Mouse (Mus musculus) right cerebral cortex, postnatal 36 days (tissue): ENCODE measurements at regions not wholly inside any gene's neighbourhood (a gene's known extent, or its start where the extent isn't known, plus 50 kb on each side); places are given as distances from the start of the nearest gene placed in this dataset.
"Not testable (repeated sequence)": the region's sequence is repeated elsewhere in the genome, so short reads cannot be mapped to it uniquely, and the experiment has no call there.

Source experiments
- DNase-seq, 2 experiments: peaks; one replicate each; pipeline ENCODE4 v3.0.0; 2022; ENCODE audit warnings: low spot score in 2 of 2, mixed read lengths in 1 of 2

DNA sequence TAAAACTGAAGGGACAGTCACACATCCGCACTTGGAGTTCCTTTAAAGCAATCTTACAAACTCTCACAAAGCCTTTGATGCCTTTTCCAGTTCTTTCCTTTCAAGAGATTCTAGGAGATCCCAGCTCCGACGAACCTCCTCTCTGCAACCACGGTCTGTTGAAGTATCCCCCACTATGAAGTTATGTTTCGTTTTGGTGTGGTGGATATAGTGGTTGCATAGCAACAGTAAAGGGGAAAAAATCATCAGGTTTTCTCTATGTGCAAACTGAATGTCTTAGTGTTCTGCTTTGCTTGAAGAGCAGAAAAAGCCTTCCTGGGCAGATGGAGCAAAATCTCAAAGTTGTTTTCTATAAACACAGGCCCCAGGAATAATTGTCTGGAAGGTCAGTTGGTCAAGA lies 147.4 kb upstream of the Dlgap1 start:
- DNase-seq = no peak

DNA sequence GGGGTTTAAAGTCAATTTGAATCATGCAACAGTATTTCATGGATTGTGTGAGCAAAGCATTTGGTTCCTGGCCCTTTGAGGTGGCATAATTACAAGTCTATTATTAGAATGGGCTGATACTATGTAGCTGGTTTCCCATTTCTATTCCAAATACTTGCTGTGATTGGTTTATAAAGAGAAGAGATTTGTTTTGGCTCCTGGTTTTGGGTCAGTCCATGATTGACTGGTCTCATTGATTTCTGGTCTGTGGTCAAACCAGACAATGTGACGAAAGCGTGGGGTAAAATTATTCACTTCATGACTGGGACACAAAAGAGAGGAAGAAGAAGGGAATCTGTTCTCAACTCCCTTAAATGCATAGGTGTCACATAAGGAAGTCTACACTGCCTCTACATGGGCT lies 147.0 kb upstream of the Dlgap1 start:
- no peak for DNase-seq

DNA sequence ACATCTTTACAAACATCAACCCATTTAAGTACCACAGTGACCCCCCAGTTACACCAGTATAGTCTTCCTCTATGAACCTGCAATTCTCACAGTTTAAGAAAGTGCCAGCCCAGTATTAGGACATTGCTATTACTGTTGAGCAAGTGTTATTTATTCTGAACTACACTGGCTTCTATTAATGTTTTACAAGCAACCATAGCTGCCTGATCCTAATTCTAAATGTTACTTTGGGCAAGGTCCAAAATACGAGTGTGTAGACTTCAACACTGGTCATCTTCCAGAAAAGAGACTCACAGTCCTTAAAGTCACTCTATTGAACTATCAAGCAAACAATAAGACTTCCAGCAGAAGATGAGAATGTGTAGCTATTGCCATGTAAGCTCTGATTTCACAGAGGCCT lies 146.0 kb upstream of the Dlgap1 start:
- DNase-seq = no peak

DNA sequence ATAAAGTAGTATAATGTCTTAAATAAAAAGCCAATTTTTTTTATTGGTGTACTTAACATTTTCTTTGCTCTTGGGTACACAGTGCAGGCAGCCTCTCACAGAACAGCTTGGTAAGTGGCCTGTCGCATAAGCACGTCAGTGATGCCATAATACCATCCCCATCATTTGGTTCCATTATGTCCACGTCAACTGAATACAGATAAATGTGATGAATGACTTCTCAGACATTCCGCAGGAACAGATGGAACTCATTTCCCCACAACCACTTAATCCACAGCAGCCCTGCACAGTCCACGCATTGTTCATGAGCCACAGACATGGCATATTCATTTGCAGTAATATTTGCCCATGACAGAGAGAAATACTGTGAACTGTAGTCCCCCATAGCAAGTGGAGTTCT lies 127.6 kb upstream of the Dlgap1 start:
- no peak for DNase-seq

DNA sequence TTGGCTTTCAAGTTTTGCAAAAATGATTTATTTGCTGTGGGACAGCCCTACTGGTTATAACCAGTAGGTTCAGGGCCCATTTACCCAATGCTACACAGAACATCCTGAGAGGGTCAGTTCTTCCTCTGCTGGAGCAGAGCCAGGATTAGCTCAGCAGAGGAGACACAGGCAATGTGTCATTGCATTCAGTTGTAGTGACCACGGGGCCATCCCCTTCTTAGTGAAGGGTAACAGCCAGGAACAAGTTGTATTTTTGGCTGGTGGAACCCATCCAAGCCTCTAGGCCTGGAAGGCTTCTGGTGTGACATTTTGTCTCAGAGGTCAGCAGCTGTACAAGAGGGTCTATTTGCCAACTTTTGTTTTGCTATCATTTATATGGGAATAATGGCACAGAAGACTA lies 120.6 kb upstream of the Dlgap1 start:
- DNase-seq = no peak

DNA sequence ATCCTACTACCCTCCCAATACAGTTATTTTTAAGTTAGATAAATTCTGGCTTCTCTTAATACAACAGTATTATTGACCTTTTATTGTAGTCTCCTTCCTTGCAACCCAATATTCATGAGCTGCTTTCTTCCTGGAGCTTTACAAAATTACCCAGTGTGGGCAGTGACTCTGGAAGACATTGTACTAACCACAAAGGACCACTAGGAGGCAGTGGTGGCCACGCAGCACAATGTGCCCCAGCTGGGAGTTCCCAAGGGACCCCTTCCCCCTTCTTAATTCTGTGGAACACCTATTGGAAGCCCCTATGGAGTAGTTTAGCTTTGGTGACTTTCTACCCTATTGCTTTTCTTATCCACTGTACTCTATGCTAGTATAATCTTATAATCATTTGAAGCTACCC lies 118.8 kb upstream of the Dlgap1 start:
- DNase-seq = no peak

DNA sequence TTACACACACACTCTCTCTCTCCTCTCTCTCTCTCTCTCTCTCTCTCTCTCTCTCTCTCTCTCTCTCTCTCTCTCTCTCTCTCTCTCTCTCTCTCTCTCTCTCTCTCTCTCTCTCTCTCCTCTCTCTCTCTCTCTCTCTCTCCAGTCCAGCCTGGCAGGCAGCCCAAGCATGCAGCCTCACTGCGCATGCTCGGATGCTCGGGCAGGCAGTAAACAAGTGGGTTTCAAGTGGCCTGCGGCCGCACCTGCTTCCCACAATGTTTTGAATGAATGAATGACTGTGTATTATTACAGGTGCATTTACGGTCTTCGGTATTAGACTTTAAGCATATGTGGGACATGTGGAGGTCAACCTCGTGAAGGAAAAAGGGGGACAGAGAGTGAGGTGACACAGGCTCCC lies 88.9 kb upstream of the Dlgap1 start:
- not testable (repeated sequence) for DNase-seq

DNA sequence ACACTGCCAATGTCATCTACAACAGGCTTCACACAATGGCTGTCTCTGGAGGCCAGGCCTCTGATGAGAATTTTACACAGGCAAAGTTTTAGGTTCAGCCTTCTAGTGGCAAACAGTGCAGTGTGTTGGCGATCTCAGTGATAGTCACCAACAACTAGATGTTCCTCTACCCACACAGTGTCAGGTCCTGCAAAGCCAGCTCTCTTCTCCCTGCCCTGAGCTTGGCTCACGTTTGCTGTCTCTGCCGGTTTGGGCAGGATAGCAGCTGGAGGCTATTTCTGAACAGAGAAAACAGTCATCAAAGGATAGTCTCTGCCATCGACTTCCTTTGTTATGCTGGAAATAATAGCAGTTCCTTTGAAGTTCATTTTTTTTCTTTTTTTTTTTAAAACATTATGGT lies 74.9 kb upstream of the Dlgap1 start:
- DNase-seq = no peak
